Mouse (Mus musculus): Measurements from ENCODE around the gene Crb2. TPM values are rescaled to one million over a fixed set of nuclear protein-coding genes. Genes with fewer than 3 reads are reported as not detected.

Gene Crb2
- under 1 TPM in 1 of 2 experiments, not detected in 1; 0.04 TPM for polyA plus RNA-seq (2012; fragmentation: generic; extraction: Trizol)

GRCm38 (mm10) chr2:37776016-37776415, at the start of gene Crb2:
Crb2 (plus strand) TSS chr2:37776249.

Other genes starting within 250 kb of the Crb2 start
- gene Strbp, start 72.4 kb upstream of the Crb2 start, polyA plus RNA-seq (2012; fragmentation: generic; extraction: Trizol), result 1 to 10 TPM in 1 of 2 experiments, under 1 TPM in 1; 0.29 to 1.9 TPM

Data from C3H10T1/2 (cell line).